Mouse (Mus musculus) liver, postnatal 0 days (tissue): ENCODE results near the gene Fcgrt. TPM values are rescaled to one million over a fixed set of nuclear protein-coding genes. Genes with fewer than 3 reads are reported as not detected.
"Not testable (repeated sequence)": the region's sequence is repeated elsewhere in the genome, so short reads cannot be mapped to it uniquely, and the experiment has no call there.

ENCODE experiments used
- ATAC-seq: fragments of 200-750 bp; cut with Nextera tagmentation; 2 replicates; pipeline ENCODE4 v1.8.0; 2017; ENCODE audit warnings: mild to moderate bottlenecking, moderate library complexity
- DNase-seq: peaks from one replicate; pipeline ENCODE4 v3.0.0-alpha.2; 2016
- H3K27ac ChIP-seq: fragments of 300-500 bp; sonication (generic); 2 replicates; pipeline ENCODE4 v1.5.1; 2014; ENCODE audit warnings: antibody characterized with exemption, moderate library complexity, mild to moderate bottlenecking, low read depth
- H3K27me3 ChIP-seq: fragments of 300-500 bp; sonication (generic); 2 replicates; pipeline ENCODE4 v1.6.1; 2014; ENCODE audit warnings: low read length, control low read depth, mixed read lengths; ENCODE audit not compliant: insufficient read depth
- H3K36me3 ChIP-seq: fragments of 300-500 bp; sonication (generic); replicated peaks from 2 replicates; pipeline ENCODE4 v1.6.1; 2014; ENCODE audit warnings: mild to moderate bottlenecking, control low read depth, low read length, moderate library complexity, mixed read lengths; ENCODE audit not compliant: insufficient read depth
- H3K4me1 ChIP-seq: fragments of 300-500 bp; sonication (generic); 2 replicates; pipeline ENCODE4 v1.6.1; 2014; ENCODE audit warnings: antibody characterized with exemption, mild to moderate bottlenecking, control low read depth; ENCODE audit not compliant: insufficient read depth
- H3K4me2 ChIP-seq: fragments of 300-500 bp; sonication (generic); 2 replicates; pipeline ENCODE4 v1.6.1; 2014; ENCODE audit warnings: low read depth, mild to moderate bottlenecking, low read length, moderate library complexity, mixed read lengths
- H3K4me3 ChIP-seq: fragments of 300-500 bp; sonication (generic); 2 replicates; pipeline ENCODE4 v1.5.1; 2014; ENCODE audit warnings: low read depth, low read length
- H3K9ac ChIP-seq: fragments of 300-500 bp; sonication (generic); replicated peaks from 2 replicates; pipeline ENCODE4 v1.6.1; 2014; ENCODE audit warnings: mild to moderate bottlenecking, moderate library complexity
- H3K9me3 ChIP-seq: fragments of 300-500 bp; sonication (generic); 2 replicates; pipeline ENCODE4 v1.6.1; 2016; ENCODE audit warnings: mild to moderate bottlenecking, control low read depth, low read length, mixed read lengths
- CTCF ChIP-seq: sonication (generic); IDR thresholded peaks from 2 replicates; pipeline ENCODE4 v1.5.1; 2016; ENCODE audit warnings: antibody characterized with exemption, low read depth
- EP300 ChIP-seq: IDR thresholded peaks from 2 replicates; pipeline ENCODE4 v1.6.1; 2016; ENCODE audit warnings: antibody characterized with exemption, low read depth, mild to moderate bottlenecking
- whole genome bisulfite sequencing: fragments of 180-500 bp; shearing (Covaris S2); extraction: QIAGEN DNeasy Blood & Tissue Kit; methylation state at CpG from one replicate; pipeline ENCODE4 v1.1.7; 2014; ENCODE audit not compliant: insufficient replicate concordance; 5-methylcytosine and 5-hydroxymethylcytosine counted together
- polyA plus RNA-seq: library from polyadenylated mRNA; unstranded; fragments of >200 nt; fragmentation: Nextera tagmentation; extraction: Ambion mirVana; gene quantifications from 2 replicates; pipeline ENCODE4 v1.2.1, GENCODE M21; 2015

Gene Fcgrt
- polyA plus RNA-seq, 1 experiment from 2014 or later: 150 TPM

DNA sequence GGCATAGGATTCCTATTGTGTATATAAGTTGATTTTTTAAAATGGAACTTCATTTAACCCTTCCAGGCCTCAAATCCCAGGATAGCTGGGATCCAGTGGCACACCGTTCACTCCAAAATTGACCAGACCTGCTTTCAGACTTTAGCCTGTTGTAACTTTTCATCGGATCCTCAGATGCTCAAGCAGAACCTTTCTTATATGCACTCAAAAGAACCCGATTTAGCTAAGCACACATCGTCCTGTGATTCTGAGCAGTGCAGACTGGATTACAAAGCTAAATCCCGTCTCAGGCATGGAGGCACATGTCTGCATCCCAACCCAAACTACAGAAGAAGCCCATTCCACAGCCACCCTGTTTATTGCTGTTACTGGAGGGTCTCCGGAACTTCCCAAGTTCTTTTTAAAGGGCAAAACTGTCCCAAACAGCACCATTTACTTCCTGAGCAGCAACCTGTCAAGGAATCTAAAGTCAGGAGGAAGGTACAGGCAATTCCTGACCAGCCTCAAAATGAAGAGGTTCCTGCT is 24.1 kb upstream of the Fcgrt start:
- peaks cover 46% of the 10 kb centered on the region for H3K4me1 ChIP-seq
- H3K4me2 ChIP-seq: peak overlapping the region; percentile 93
- ATAC-seq (no peak), DNase-seq (no peak)
- H3K9me3 ChIP-seq: no peaks in the 10 kb centered on the region
- WGBS: 3% methylated on average over 6 of the region's 6 CpGs
- TF ChIP-seq CTCF (no peak), EP300 (no peak)
- no peaks in the 10 kb centered on the region for H3K27me3 ChIP-seq
- peak overlapping the region; percentile 99 for H3K9ac ChIP-seq
- H3K4me3 ChIP-seq: peak overlapping the region; percentile 98
- peak overlapping the region; percentile 92 for H3K27ac ChIP-seq
- H3K36me3 ChIP-seq: peaks cover 25% of the 10 kb centered on the region

- Histone ChIP-seq H3K4me1 (peaks cover 52% of the 10 kb centered on the region), H3K9me3 (no peaks in the 10 kb centered on the region), H3K27me3 (no peaks in the 10 kb centered on the region), H3K4me3 (peak overlapping the region; percentile 98), H3K27ac (peak overlapping the region; percentile 92), H3K9ac (peak overlapping the region; percentile 99), H3K4me2 (peak overlapping the region; percentile 93), H3K36me3 (peaks cover 31% of the 10 kb centered on the region)
- WGBS: 24% methylated on average over 21 of the region's 21 CpGs
- TF ChIP-seq CTCF (peak; percentile 42), EP300 (no peak)
- ATAC-seq (no peak), DNase-seq (no peak)
Measured at GRCm38 (mm10) chr7:45126844-45127699, 23.4 kb upstream of the Fcgrt start.

DNA sequence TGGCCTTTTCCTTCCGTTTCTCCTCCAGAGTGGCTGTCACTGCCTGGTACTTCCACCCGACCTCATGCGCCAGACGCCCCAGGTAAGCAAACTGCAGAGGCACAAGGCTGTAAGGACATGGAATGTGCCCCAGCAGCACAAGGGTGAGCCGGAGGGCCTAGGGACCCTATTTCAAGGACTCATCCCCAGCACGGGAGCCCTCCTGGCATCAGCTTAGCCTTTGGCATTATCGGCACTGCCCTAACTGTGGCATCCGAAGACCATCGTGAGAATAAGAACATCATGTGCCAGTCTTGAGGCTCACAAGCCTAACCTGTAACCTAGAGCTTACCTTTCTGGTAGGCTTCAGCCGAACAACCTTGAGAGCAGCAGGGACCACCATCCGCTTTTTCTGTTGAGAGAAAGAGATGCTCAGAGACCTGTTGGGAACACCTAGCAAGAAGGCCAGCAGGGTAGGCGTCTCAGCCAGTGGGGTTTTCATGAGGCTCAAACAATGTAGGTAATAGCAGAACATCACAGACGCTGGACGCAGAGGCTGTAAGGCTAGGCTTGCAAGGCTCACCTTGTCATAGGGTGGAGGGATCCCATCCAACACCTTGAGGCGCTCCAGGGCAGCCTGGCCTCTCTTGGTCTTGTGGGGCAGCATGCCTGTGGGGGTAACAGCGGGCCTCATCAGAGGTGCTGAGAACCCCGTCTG is 22.6 kb upstream of the Fcgrt start:
- Histone ChIP-seq H3K9me3 (no peaks in the 10 kb centered on the region), H3K4me3 (peak overlapping the region; percentile 98), H3K27me3 (no peaks in the 10 kb centered on the region), H3K36me3 (peaks cover 39% of the 10 kb centered on the region), H3K27ac (peak overlapping the region; percentile 92), H3K4me2 (peak overlapping the region; percentile 93), H3K4me1 (peaks cover 59% of the 10 kb centered on the region), H3K9ac (peak overlapping the region; percentile 99)
- TF ChIP-seq EP300: no peak
- no peak for TF ChIP-seq CTCF
- no peak for DNase-seq
- no peak for ATAC-seq
- WGBS: 61% methylated on average over 17 of the region's 17 CpGs

GRCm38 (mm10) chr7:45125649-45126048 is 22.0 kb upstream of the Fcgrt start:
- not testable (repeated sequence) for H3K4me2 ChIP-seq, H3K9ac ChIP-seq, H3K9me3 ChIP-seq, H3K27ac ChIP-seq, ATAC-seq, H3K4me3 ChIP-seq, H3K27me3 ChIP-seq, DNase-seq
- peaks cover 60% of the 10 kb centered on the region for H3K4me1 ChIP-seq
- peaks cover 45% of the 10 kb centered on the region for H3K36me3 ChIP-seq
- 75% methylated on average over 5 of the region's 5 CpGs for WGBS

DNA sequence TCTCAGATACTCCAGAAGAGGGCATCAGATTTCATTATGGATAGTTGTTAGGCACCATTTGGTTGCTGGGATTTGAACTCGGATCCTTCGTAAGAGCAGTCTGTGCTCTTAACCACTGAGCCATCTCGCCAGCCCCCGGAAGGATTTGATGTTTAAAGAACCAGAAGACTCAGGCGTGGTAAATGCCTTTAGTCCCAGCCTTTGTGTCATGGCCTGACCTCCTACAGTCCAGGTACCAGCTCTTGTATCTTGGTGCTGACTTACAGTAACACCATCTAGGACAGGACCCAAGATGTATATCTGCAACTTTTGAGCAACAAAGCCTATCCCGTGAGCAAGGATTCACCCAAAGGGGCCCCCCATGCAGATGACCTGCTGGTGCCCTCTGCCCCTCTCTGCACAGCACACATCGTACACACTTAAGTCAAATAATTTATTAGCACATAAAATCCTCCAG is 21.5 kb upstream of the Fcgrt start:
- Histone ChIP-seq H3K36me3 (peaks cover 50% of the 10 kb centered on the region), H3K9ac (no peak overlapping the region), H3K4me1 (peaks cover 59% of the 10 kb centered on the region), H3K9me3 (no peaks in the 10 kb centered on the region), H3K4me3 (no peak overlapping the region), H3K27me3 (no peaks in the 10 kb centered on the region), H3K27ac (peak overlapping the region; percentile 44), H3K4me2 (no peak overlapping the region; the same call in 1 of the 2 replicates)
- no peak for DNase-seq
- no peak; the same call in 1 of the 2 replicates for TF ChIP-seq EP300
- TF ChIP-seq CTCF: peak; percentile 39
- no peak for ATAC-seq
- 31% methylated on average over 7 of the region's 7 CpGs for WGBS
